ENCODE assay signal across 31 mouse cellular contexts in genomic region chr3:137641238-137641637, GRCm38 (mm10). TPM values are rescaled to one million over a fixed set of nuclear protein-coding genes. Genes with fewer than 3 reads are reported as not detected.
DNase-seq lines count a peak whose midpoint lies in the region; TF ChIP-seq lines count a peak whose summit lies in the region.
"Had no signal": no experiment of that assay in that cellular context is flagged by ENCODE, and none has a peak within 500 bp of the region (broad histone marks: within the 10 kb centered on the region; RNA-seq: fewer than 3 reads in every experiment).

No protein-coding gene starts in this region.

- TF ChIP-seq POLR2A in heart, adult 2 months (IDR thresholded peaks at IDR 0.05; ENCODE audit: insufficient read depth, low read depth, low read length) = no peak

- no peak for TF ChIP-seq CTCF in heart, adult 2 months (IDR thresholded peaks at IDR 0.05)

- no peaks in the 10 kb centered on the region for H3K27me3 ChIP-seq in heart, adult 2 months (ENCODE audit: control insufficient read depth, insufficient read depth, low read length)

- WGBS in heart, adult 2 months = 72% methylated on average over 5 of the region's 5 CpGs

- peak; percentile 85 for DNase-seq in gastrocnemius, adult 18-20 months (ENCODE audit: low spot score)
- no peak for DNase-seq in gastrocnemius, postnatal 10 days
- peak; percentile 7 to 15 for DNase-seq in heart, postnatal 10 days
- no peak for DNase-seq in heart, adult 2 months
- peak; percentile 38 for DNase-seq in gastrocnemius, postnatal 14 days
- DNase-seq in skeletal muscle tissue, adult 2 months (ENCODE audit: low read depth, low spot score) = peak; percentile 90
- no peak for DNase-seq in left cerebral cortex, adult 11 months (ENCODE audit: low spot score)
- no peak for DNase-seq in urinary bladder, postnatal 10 days (ENCODE audit: low spot score)
- DNase-seq: adrenal gland, postnatal 10 days; adrenal gland, postnatal 36 days; cerebellum, adult 18-20 months; cerebellum, adult 9-10 months; cerebellum, postnatal 14 days; forebrain, postnatal 0 days; heart, postnatal 4 days had no signal

- H3K9ac ChIP-seq in heart, adult 2 months (ENCODE audit: low read depth, low read length) = no peak overlapping the region
- H3K9ac ChIP-seq: forebrain, postnatal 0 days; hindbrain, embryonic 14.5 days had no signal

- H3K79me2 ChIP-seq in heart, adult 2 months (replicated peaks; ENCODE audit: control insufficient read depth, insufficient read depth, low read length) = no peaks in the 10 kb centered on the region

- no peak overlapping the region for H3K27ac ChIP-seq in heart, adult 2 months
- H3K27ac ChIP-seq: hindbrain, embryonic 14.5 days; hindbrain, postnatal 0 days had no signal

- no peaks in the 10 kb centered on the region for H3K4me1 ChIP-seq in heart, adult 2 months (ENCODE audit: control insufficient read depth, insufficient read depth, low read length)

- no peak for TF ChIP-seq EP300 in heart, adult 2 months (IDR thresholded peaks at IDR 0.05; ENCODE audit: insufficient read depth, low read depth, low read length)

- H3K4me3 ChIP-seq in heart, adult 2 months = no peak overlapping the region

- intact Hi-C loops in heart, postnatal 10 days (cut with DNase I) = no loop called here
- intact Hi-C loops in heart, adult 2 months (cut with DNase I) = no loop called here
- intact Hi-C loops in gastrocnemius, postnatal 14 days (cut with DNase I; ENCODE audit: low total_unique reads) = no loop called here

- H3K36me3 ChIP-seq in heart, adult 2 months (ENCODE audit: control insufficient read depth, insufficient read depth, low read length) = no peaks in the 10 kb centered on the region

RNA-seq across cellular contexts. Expression of gene Ddit4l, which starts 19.8 kb away (rescaled TPM):
- 100 to 1,000 TPM; 205 to 307 TPM for total RNA-seq in gastrocnemius, adult 18-20 months (2021)
- total RNA-seq in gastrocnemius, postnatal 10 days (2021) = 100 to 1,000 TPM; 182 to 257 TPM
- total RNA-seq in heart, postnatal 10 days (2021) = 1 to 10 TPM in 1 of 2 experiments, under 1 TPM in 1; 0.67 to 1.6 TPM
- 1 to 10 TPM; 2.1 to 2.3 TPM for total RNA-seq in heart, adult 2 months (2021)
- polyA plus RNA-seq in heart, adult 2 months (2012; rRNA removed) = 2.8 and 3.3 TPM in 2 replicates
- total RNA-seq in gastrocnemius, postnatal 14 days (2021) = 100 to 1,000 TPM; 156 to 202 TPM

RNA-seq across cellular contexts. Expression of gene Gm21962, which starts 30.1 kb away (rescaled TPM):
- total RNA-seq in gastrocnemius, adult 18-20 months (2021) = not detected
- not detected for total RNA-seq in gastrocnemius, postnatal 10 days (2021)
- not detected for total RNA-seq in heart, postnatal 10 days (2021)
- total RNA-seq in heart, adult 2 months (2021) = not detected
- not detected in 2 replicates for polyA plus RNA-seq in heart, adult 2 months (2012; rRNA removed)
- not detected for total RNA-seq in gastrocnemius, postnatal 14 days (2021)
- total RNA-seq: adrenal gland, adult 18-20 months; adrenal gland, postnatal 10 days; adrenal gland, postnatal 36 days; heart, adult 8-10 months; heart, postnatal 4 days; hindbrain, postnatal 0 days had no signal
- polyA plus RNA-seq: embryonic facial prominence, embryonic 11.5 days; embryonic facial prominence, embryonic 14.5 days; forebrain, embryonic 11.5 days; forebrain, embryonic 14.5 days; forebrain, postnatal 0 days; frontal cortex, adult 2 months; gonadal fat pad, adult 2 months; heart, embryonic 11.5 days; heart, embryonic 14.5 days; heart, postnatal 0 days; hindbrain, embryonic 11.5 days; hindbrain, embryonic 14.5 days; hindbrain, postnatal 0 days; inflammation-experienced regulatory T-cells, adult 6 months; intestine, embryonic 16.5 days had no signal

Comparison
In these comparisons a context has a peak if more than half of its experiments do, and no peak if none do; other contexts are left out.
1. DNase-seq: peak in gastrocnemius, adult 18-20 months (single experiment), heart, postnatal 10 days (2 of 2), gastrocnemius, postnatal 14 days (single experiment) and skeletal muscle tissue, adult 2 months (single experiment); none in gastrocnemius, postnatal 10 days (single experiment), heart, adult 2 months (0 of 2), left cerebral cortex, adult 11 months (single experiment) and urinary bladder, postnatal 10 days (single experiment).
2. RNA of gene Ddit4l, which starts 19.8 kb away (total RNA-seq): 205 to 307 TPM in gastrocnemius, adult 18-20 months, 182 to 257 TPM in gastrocnemius, postnatal 10 days and 156 to 202 TPM in gastrocnemius, postnatal 14 days; 2.1 to 2.3 TPM in heart, adult 2 months and 0.67 to 1.6 TPM in heart, postnatal 10 days; every median in the first group is over 10 times any median in the second.